Mouse (Mus musculus) intestine, embryonic 15.5 days (tissue): ENCODE results near the gene Slc25a19. TPM values are rescaled to one million over a fixed set of nuclear protein-coding genes. Genes with fewer than 3 reads are reported as not detected.

Source experiments
- ATAC-seq: fragments of 200-750 bp; cut with Nextera tagmentation; 2 replicates; pipeline ENCODE4 v1.8.0; 2017; ENCODE audit warnings: moderate TSS enrichment, moderate library complexity
- H3K27ac ChIP-seq: fragments of 300-500 bp; sonication (generic); 2 replicates; pipeline ENCODE4 v1.5.1; 2015; ENCODE audit warnings: mild to moderate bottlenecking, inconsistent platforms
- H3K27me3 ChIP-seq: fragments of 300-500 bp; sonication (generic); replicated peaks from 2 replicates; pipeline ENCODE4 v1.6.1; 2015; ENCODE audit warnings: inconsistent platforms
- H3K36me3 ChIP-seq: fragments of 300-500 bp; sonication (generic); 2 replicates; pipeline ENCODE4 v1.6.1; 2015; ENCODE audit warnings: inconsistent platforms
- H3K4me1 ChIP-seq: fragments of 300-500 bp; sonication (generic); replicated peaks from 2 replicates; pipeline ENCODE4 v1.6.1; 2015; ENCODE audit warnings: inconsistent platforms
- H3K4me2 ChIP-seq: fragments of 300-500 bp; sonication (generic); replicated peaks from 2 replicates; pipeline ENCODE4 v1.6.1; 2015; ENCODE audit warnings: mild to moderate bottlenecking, inconsistent platforms
- H3K4me3 ChIP-seq: fragments of 300-500 bp; sonication (generic); replicated peaks from 2 replicates; pipeline ENCODE4 v1.5.1; 2015; ENCODE audit warnings: inconsistent platforms
- H3K9ac ChIP-seq: fragments of 300-500 bp; sonication (generic); 2 replicates; pipeline ENCODE4 v1.6.1; 2015; ENCODE audit warnings: inconsistent platforms
- H3K9me3 ChIP-seq: fragments of 300-500 bp; sonication (generic); 2 replicates; pipeline ENCODE4 v1.6.1; 2016; ENCODE audit warnings: inconsistent platforms
- WGBS: fragments of 180-500 bp; shearing (Covaris S2); methylation state at CpG from one replicate; pipeline ENCODE4 v1.1.7; 2015; 5-methylcytosine and 5-hydroxymethylcytosine counted together
- polyA plus RNA-seq: library from polyadenylated mRNA; unstranded; fragments of >200 nt; fragmentation: Nextera tagmentation; extraction: Ambion mirVana; gene quantifications from 2 replicates; pipeline ENCODE4 v1.2.1, GENCODE M21; 2015

The Slc25a19 gene
- polyA plus RNA-seq, 1 experiment from 2014 or later: 24.7 TPM

- Histone ChIP-seq H3K27me3 (no peaks in the 10 kb centered on the region), H3K36me3 (peaks cover 6% of the 10 kb centered on the region; the same call in 1 of the 2 replicates), H3K9ac (peak overlapping the region; percentile 64), H3K27ac (peak overlapping the region; percentile 67; the same call in 1 of the 2 replicates), H3K9me3 (no peaks in the 10 kb centered on the region), H3K4me1 (peaks cover 6% of the 10 kb centered on the region; the same call in 1 of the 2 replicates), H3K4me3 (peak overlapping the region; percentile 70), H3K4me2 (peak overlapping the region; percentile 85)
- ATAC-seq: no peak
- 46% methylated on average over 11 of the region's 11 CpGs for WGBS
Measured at GRCm38 (mm10) chr11:115626824-115627616, 1.1 kb downstream of the Slc25a19 start.

DNA sequence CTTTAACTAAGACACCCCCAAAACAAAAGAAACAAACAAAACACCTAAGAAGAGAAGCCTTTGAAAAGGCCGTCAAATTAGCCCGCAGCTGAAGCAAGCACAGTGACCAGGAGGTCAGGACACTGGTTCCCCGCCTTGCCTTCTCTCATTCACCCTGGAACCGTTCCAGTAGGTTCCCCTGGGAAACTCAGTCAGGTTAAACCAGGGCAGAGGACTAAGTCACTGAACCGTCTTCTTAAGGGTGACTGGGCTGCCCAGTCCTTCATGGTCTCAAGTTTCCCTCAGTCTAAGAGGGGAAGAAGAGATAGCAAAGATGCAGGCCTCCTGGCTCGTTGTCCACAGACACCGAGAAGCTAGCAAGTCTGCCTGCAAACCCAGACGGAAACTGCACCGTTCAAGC lies 2.2 kb downstream of the Slc25a19 start:
- no peak overlapping the region for H3K9ac ChIP-seq
- H3K4me3 ChIP-seq: no peak overlapping the region
- no peak overlapping the region for H3K27ac ChIP-seq

DNA sequence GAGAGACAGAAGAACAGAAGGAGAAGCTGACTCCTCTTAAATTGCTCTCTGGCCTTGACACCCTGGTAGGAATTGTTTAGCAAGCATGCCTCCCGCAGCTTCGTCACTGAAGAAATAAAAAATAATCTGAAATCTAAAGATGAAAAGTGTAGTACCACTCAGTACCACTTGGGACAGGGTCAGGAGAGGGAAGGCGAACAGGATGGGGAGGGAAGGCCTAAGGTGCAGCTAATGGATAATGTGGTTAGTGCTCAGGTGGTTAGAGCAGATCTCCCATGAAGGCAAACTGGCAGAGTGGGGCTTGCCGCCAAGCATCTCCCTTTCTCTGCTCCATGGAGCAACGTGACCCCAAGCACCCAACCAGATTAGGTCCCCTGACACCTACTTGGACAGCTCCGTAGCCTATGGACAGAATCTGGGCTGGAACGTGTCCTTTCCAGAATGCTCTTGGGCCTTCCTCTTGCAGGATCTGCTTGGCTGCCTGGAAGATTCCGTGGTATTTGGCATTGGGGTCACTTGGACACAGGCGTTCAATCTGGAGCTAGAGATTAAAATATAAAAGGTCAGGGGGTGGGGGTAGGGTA lies 4.5 kb downstream of the Slc25a19 start:
- H3K27me3 ChIP-seq: no peaks in the 10 kb centered on the region
- no peak overlapping the region for H3K9ac ChIP-seq
- no peak for ATAC-seq
- H3K4me1 ChIP-seq: peaks cover 6% of the 10 kb centered on the region; the same call in 1 of the 2 replicates
- no peak overlapping the region for H3K4me2 ChIP-seq
- 70% methylated on average over 9 of the region's 9 CpGs for WGBS
- no peaks in the 10 kb centered on the region for H3K9me3 ChIP-seq
- H3K27ac ChIP-seq: no peak overlapping the region
- H3K4me3 ChIP-seq: no peak overlapping the region
- peaks cover 21% of the 10 kb centered on the region; the same call in 1 of the 2 replicates for H3K36me3 ChIP-seq

More for the DNA sequence above, 2.2 kb downstream of the Slc25a19 start:
- H3K4me1 ChIP-seq: peaks cover 6% of the 10 kb centered on the region; the same call in 1 of the 2 replicates
- no peak overlapping the region for H3K4me2 ChIP-seq
- ATAC-seq: no peak
- 83% methylated on average over 9 of the region's 9 CpGs for WGBS
- peaks cover 12% of the 10 kb centered on the region; the same call in 1 of the 2 replicates for H3K36me3 ChIP-seq
- no peaks in the 10 kb centered on the region for H3K27me3 ChIP-seq
- H3K9me3 ChIP-seq: no peaks in the 10 kb centered on the region

GRCm38 (mm10) chr11:115619949-115620348 lies 8.1 kb downstream of the Slc25a19 start:
- no peak overlapping the region for H3K4me3 ChIP-seq
- 93% methylated on average over 7 of the region's 7 CpGs for WGBS
- ATAC-seq: no peak
- peaks cover 21% of the 10 kb centered on the region; the same call in 1 of the 2 replicates for H3K36me3 ChIP-seq
- no peak overlapping the region for H3K4me2 ChIP-seq
- no peak overlapping the region for H3K27ac ChIP-seq
- no peaks in the 10 kb centered on the region for H3K4me1 ChIP-seq
- H3K9me3 ChIP-seq: no peaks in the 10 kb centered on the region
- H3K9ac ChIP-seq: no peak overlapping the region
- no peaks in the 10 kb centered on the region for H3K27me3 ChIP-seq

DNA sequence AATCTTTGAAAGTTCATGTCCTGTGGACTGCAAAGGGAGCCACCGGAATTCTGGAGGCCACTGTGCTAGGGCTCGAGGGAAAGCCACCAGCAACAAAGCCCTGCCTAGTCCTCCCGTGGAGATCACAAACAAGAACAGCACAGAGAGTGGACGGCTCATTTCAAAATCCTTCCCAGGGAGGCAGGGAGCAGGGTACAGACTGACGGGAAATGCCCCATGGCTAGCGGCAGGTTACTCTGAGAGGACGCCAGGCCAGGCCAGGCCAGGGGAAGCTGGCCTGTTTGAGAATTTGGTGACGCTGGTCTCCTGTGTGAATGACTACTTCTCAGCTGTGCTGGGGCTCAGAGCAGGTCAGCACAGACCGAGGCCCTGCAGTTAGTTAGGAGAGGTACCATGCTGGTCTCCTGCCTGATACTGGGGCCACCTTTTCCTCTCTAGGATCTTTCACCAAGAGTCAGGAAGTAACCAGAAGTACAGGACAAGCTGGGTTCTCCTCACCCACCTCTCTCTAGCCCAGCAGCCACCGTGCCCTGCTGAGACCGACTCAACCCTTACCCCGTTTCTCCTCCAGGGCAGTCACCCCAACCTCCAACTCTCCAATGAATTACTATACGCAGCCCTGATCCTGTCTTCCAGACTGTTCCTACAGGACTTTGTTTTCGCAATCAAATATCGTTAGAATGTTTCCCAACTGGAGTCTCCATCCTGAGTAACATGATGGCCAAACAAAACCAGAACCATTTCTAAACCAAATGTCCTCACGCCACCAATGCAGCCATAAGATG lies 9.2 kb downstream of the Slc25a19 start:
- 91% methylated on average over 16 of the region's 16 CpGs for WGBS
- H3K27me3 ChIP-seq: no peaks in the 10 kb centered on the region
- H3K9ac ChIP-seq: no peak overlapping the region

DNA sequence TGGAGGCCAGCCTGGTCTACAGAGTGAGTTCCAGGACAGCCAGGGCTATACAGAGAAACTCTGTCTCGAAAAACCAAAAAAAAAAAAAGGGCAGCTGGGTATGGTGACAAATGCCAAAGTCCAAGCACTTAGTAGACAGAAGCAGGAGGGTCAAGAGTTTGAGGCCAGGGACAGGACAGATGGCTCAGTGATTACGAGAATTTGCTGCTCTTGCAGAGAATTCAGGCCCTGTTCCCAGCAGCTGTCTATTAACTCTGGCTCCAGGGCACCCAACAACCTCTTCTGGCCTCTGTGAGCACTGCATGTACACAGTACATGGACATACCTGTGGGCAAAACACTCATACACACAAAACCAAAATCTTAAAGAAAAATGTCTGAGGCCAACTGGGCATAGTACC lies 10.1 kb downstream of the Slc25a19 start:
- 79% methylated on average over 2 of the region's 2 CpGs for WGBS
- Histone ChIP-seq H3K4me3 (no peak overlapping the region), H3K9me3 (no peaks in the 10 kb centered on the region), H3K27ac (no peak overlapping the region), H3K27me3 (no peaks in the 10 kb centered on the region), H3K4me2 (no peak overlapping the region), H3K36me3 (peaks cover 20% of the 10 kb centered on the region; the same call in 1 of the 2 replicates), H3K9ac (no peak overlapping the region), H3K4me1 (peaks cover 7% of the 10 kb centered on the region; the same call in 1 of the 2 replicates)
- no peak for ATAC-seq

More for the DNA sequence above, 9.2 kb downstream of the Slc25a19 start:
- ATAC-seq: no peak
- no peak overlapping the region for H3K4me2 ChIP-seq
- H3K9me3 ChIP-seq: no peaks in the 10 kb centered on the region
- no peak overlapping the region for H3K4me3 ChIP-seq
- H3K27ac ChIP-seq: no peak overlapping the region
- H3K4me1 ChIP-seq: no peaks in the 10 kb centered on the region
- peaks cover 21% of the 10 kb centered on the region; the same call in 1 of the 2 replicates for H3K36me3 ChIP-seq

- 83% methylated on average over 6 of the region's 6 CpGs for WGBS
- H3K9me3 ChIP-seq: no peaks in the 10 kb centered on the region
- peaks cover 15% of the 10 kb centered on the region; the same call in 1 of the 2 replicates for H3K36me3 ChIP-seq
- H3K9ac ChIP-seq: no peak overlapping the region
- H3K27ac ChIP-seq: no peak overlapping the region
- peaks cover 10% of the 10 kb centered on the region for H3K4me1 ChIP-seq
- no peak overlapping the region for H3K4me3 ChIP-seq
- no peaks in the 10 kb centered on the region for H3K27me3 ChIP-seq
- H3K4me2 ChIP-seq: no peak overlapping the region
- no peak for ATAC-seq
Measured at GRCm38 (mm10) chr11:115616893-115617292, 11.2 kb downstream of the Slc25a19 start.

- H3K36me3 ChIP-seq: peaks cover 13% of the 10 kb centered on the region; the same call in 1 of the 2 replicates
- H3K27me3 ChIP-seq: no peaks in the 10 kb centered on the region
- no peak overlapping the region for H3K27ac ChIP-seq
- H3K9me3 ChIP-seq: no peaks in the 10 kb centered on the region
- ATAC-seq: no peak
- H3K4me3 ChIP-seq: no peak overlapping the region
- H3K4me1 ChIP-seq: peaks cover 13% of the 10 kb centered on the region
- WGBS: 93% methylated on average over 7 of the region's 7 CpGs
- H3K9ac ChIP-seq: no peak overlapping the region
- no peak overlapping the region for H3K4me2 ChIP-seq
Measured at GRCm38 (mm10) chr11:115616371-115616770, 11.7 kb downstream of the Slc25a19 start.

- WGBS: 90% methylated on average over 6 of the region's 6 CpGs
- Histone ChIP-seq H3K4me1 (peaks cover 13% of the 10 kb centered on the region), H3K4me3 (no peak overlapping the region), H3K36me3 (peaks cover 9% of the 10 kb centered on the region; the same call in 1 of the 2 replicates), H3K4me2 (no peak overlapping the region), H3K27ac (no peak overlapping the region), H3K9ac (no peak overlapping the region), H3K9me3 (no peaks in the 10 kb centered on the region), H3K27me3 (no peaks in the 10 kb centered on the region)
- ATAC-seq: no peak
Measured at GRCm38 (mm10) chr11:115615875-115616274, 12.2 kb downstream of the Slc25a19 start.

DNA sequence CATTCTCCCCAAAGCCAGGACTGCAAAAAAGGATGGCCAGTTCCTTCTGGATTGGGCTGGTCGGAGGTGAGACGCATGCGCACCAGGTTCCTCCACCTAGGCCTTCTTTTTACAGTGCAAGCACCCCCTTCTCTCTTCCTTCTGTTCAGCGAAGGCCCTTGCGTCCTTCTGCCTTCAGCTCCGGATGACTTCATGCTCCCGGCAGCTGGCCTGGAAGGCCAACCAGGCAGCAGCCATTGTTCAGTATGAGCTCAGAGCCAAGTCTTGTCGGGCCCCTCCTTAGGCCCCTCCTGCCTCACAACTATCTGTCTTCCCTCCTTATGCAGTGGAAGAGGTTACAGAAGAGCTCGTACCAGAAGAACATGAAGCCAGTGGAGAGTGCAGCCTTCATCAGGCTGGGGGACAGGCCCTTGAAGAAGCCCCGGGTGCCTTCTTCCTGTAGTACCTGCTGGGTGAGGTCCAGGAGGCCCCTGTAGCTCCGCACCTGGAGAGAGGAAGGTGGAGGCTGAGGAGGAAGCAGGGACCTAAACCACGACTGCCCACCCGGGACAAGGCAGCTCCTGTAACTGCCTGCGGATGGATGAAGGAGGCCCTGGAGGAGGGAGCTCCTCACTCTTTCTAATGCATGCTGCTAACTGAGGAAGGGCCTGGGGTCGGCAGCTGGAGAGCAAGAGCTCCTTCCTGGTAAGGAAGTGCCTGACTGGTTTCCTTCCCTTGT lies 12.8 kb downstream of the Slc25a19 start:
- Histone ChIP-seq H3K4me3 (no peak overlapping the region), H3K36me3 (peaks cover 4% of the 10 kb centered on the region; the same call in 1 of the 2 replicates), H3K27me3 (no peaks in the 10 kb centered on the region), H3K4me1 (peaks cover 13% of the 10 kb centered on the region), H3K27ac (0 out of 2 replicates have a peak overlapping the region, but pooled peaks have one; percentile 3), H3K9me3 (no peaks in the 10 kb centered on the region), H3K9ac (no peak overlapping the region), H3K4me2 (no peak overlapping the region)
- 71% methylated on average over 15 of the region's 15 CpGs for WGBS
- ATAC-seq: no peak

GRCm38 (mm10) chr11:115614346-115615107 lies 13.6 kb downstream of the Slc25a19 start:
- peak overlapping the region; percentile 36; the same call in 1 of the 2 replicates for H3K27ac ChIP-seq
- H3K4me3 ChIP-seq: no peak overlapping the region
- no peaks in the 10 kb centered on the region for H3K27me3 ChIP-seq
- no peaks in the 10 kb centered on the region for H3K9me3 ChIP-seq
- no peak overlapping the region for H3K4me2 ChIP-seq
- H3K36me3 ChIP-seq: 0 out of 2 replicates have a peak, but pooled peaks cover 3% of the 10 kb centered on the region
- peaks cover 13% of the 10 kb centered on the region for H3K4me1 ChIP-seq
- 84% methylated on average over 10 of the region's 10 CpGs for WGBS
- no peak overlapping the region for H3K9ac ChIP-seq
- no peak for ATAC-seq
